Mouse (Mus musculus): ENCODE measurements around the gene Phf23.

The Phf23 gene

DNA sequence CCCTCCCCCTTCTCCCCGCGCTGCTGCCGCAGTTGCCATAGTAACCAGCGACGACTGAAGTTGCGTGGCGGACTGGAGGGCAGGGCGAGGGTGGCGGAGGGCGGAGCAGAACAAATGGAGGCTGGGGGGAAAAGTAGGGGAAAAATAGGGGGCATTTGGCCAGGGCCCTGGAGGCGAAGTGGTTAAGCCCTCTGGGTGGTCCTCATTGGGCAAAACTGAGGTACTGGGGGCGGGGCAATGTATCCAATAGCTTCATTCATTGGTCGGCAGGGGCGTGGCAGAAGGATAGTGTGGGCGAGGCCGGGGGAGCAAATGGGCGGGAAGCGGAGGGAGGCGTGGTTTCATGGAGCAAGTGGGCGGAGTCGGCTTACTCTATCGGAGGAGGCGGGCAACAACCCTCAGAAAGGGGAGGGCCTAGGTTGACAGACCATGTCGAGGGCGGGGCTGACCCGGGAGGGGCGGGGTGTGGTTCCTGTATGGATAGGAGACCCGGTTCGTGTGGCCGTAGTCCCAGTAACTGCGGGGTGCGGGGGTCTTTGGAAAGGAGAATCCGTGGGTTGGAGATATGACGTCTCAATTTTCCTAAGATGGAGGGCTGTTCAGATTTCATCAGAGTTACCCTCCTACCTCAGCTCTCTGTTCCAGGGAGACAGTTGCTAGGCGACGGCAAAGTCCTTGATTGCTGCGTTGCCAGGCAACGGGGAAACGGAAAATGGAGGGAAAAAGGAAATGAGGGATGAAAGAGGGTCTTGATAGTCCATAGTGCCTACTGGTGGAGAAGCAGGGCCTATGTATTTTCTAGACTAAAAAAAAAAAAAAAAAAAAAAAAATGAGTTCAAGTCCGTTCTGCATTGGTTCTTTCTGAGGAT lies 25.9 kb downstream of the Phf23 start:
- peak; percentile 99 for DNase-seq (ENCODE audit: low spot score in 2 of 2)

DNA sequence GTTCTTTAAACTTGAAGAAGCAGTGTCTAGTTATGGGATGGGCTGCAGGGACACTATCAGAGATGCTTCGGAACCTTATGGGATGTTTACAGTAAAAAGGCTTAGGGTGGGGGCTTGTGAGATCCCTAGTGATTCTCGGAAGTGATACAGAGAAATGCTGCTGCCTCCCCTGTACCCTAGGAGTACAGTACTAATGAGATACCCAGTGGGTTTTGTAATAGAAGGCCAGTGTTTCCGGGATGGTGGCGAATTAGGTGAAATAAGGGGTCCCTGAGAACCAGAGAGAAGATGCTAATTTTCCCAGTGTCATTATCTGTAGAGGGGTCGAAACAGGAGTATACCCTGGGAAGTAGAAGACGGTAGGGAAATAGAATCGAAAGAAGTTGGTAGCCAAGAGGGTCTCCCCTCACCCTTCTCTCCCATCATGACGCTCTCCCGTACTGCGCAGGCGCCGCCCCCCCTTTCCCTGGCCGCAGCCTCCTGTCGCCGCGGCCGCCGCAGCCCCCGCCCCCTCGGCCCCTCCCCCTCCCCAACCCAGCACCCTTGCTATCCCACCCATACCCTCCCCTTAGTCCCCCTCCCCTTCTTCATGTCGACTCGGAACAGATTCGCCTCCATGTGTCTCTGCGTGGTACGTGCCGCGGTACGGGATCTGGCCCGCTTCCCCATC lies 28.0 kb downstream of the Phf23 start:
- DNase-seq (ENCODE audit: low spot score in 2 of 2): peak in 1 of 2 experiments; percentile 69

DNA sequence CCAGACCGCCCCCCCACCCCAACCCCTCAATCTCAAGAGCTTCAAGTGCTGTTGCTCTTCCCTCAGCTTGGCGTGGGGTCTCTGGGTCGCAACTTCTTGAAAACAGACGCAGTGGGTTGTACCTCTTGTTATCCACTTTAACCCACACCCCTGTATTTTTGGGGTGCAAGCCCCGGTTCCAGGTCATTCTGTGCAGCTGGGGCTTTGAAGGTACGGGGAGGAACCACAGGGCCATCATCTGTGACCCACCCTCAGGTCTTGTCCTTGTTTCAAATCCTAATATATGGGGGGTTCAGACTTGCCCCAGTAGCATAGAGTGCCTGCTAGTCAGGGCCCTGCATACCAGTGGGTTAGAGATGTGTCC lies 28.6 kb downstream of the Phf23 start:
- no peak for DNase-seq (ENCODE audit: low spot score in 2 of 2)

DNA sequence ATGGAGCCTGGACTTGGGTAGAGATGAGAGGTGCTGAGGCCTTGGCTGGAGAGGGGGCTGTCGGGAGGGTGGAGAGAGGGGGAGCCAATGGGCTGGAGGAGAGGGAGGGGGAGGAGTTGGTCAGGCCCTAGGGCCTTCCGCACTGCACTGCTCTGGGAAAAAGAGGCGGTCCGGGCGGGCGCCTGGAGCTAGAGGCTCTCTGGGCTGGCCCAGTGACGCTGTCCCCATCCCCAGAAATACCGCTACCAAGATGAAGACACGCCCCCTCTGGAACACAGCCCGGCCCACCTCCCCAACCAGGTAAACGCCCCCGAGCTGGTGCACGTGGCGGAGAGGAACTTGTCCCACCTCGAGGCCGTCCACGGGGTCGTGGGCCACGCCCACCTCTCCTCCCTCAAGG lies 31.1 kb downstream of the Phf23 start:
- DNase-seq (ENCODE audit: low spot score in 2 of 2): peak; percentile 63 to 74

DNA sequence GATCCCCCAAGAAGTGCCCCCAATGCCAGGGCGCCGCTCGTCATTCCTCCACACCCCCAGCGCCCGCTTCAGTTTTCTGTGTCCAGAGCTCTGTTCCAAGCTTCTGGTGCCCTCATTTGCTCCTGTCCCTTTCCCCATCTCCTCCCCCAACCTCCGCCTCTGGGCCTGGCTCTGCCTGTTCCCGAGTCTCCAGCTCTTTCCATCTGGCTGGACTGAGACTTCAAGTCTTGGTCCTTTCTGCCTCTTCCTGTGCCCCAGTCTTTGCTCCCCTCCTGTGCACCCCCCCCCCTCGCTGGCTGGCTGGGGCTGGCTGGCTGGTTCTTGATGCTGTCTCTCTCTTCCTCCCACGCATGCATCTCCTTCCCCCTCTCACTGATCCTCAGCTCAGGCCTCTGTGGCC lies 31.8 kb downstream of the Phf23 start:
- DNase-seq (ENCODE audit: low spot score in 2 of 2): peak; percentile 63 to 72

DNA sequence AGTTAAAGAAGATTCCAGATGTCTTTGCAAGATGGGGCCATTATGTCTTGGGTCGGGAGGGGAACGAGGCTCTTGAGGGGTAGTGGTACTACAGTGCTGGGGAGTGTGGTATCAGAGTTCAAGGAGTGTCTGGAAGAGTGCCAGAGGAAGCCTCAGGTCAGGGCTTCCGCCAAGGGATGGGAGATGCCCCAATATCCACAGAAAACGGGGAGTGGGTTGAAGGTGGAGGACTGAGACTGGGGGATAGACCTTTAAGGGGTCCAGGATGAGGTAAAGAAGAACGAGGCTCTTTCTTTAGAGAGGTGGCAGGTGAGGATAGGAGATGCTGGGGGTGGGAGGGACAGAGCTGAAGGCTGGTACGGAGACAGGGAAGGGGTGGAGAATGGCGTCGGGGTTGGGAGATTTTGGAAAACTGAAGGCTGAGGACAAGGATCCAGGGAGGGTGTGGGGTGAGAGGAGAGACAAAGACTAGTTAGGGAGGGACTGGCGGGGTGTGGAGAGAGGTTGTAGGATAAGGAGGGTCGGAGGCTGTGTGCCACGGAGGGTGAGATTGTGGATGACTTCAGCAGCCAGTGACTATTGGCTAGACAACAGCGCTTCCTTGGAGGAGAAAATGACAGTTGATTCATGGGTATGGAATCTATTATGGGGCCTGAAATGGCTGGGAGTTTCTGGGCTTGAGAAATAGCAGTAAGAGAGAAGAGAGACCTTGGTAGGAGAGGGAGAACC lies 33.0 kb downstream of the Phf23 start:
- DNase-seq (ENCODE audit: low spot score in 2 of 2): no peak

DNA sequence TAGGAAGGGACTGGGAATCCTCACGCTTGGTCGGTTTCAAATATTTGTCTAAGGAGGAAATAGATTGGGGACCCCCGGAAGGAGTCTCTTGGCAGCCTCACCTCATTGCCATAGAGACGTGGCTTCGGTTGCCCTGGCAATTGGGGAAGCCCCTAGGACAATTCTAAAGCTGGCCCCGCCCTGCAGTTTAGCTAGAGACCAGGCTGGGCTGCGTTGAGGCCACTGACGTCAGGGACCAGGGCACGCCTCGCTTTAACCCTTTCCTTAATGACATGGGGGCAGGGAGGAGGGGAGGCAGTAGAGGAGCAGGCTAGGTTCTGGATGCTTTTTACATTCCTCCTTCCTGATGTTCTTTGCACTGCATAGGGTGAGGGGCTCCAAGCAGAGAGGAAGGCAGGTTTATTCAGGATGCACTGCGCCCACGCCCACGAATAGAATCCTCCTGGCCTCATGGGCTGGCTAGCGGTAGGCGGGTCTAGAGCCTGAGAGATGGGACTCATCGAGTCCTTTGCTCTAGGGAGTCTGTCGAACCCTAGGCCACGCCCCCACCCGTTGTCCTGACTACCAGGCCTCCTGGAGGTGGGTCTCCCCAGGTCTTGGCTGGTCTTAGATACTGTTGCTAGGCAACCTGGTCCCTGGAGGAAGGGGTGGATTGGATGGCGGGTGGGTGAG lies 33.7 kb downstream of the Phf23 start:
- DNase-seq (ENCODE audit: low spot score in 2 of 2): peak; percentile 95 to 98

DNA sequence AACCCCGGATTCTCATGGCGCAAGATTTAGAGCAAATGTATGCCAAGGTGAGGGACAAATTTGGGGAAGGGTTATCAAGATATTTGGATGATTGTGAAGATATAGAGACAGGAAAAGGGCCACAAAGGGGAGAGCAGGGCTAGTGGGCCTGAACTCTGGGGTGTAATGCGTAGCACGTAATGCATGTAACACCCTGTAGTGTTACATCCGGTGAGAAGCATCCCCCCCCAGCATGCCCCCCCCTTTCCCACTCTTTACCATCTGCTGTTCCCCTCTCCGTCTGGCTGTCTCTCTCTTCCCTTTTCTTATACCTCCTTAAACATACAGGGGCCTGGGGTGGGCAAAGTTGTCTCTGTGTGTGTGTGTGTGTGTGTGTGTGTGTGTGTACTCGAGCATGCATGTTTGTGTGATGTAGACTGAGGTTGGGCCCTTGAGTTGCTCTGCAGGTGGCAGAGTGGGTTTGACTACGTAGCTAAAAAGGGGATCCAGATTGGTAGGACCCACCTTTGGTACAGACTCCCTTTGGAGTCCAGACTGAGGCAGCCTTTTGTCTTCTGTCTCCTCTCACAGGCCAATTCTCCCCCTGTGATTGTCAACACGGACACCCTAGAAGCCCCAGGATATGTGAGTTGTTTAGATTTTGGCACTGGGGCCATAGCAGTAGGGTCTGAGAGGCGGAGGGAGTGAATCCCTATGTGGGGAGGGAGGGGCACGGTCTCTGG lies 34.4 kb downstream of the Phf23 start:
- DNase-seq (ENCODE audit: low spot score in 2 of 2): no peak

DNA sequence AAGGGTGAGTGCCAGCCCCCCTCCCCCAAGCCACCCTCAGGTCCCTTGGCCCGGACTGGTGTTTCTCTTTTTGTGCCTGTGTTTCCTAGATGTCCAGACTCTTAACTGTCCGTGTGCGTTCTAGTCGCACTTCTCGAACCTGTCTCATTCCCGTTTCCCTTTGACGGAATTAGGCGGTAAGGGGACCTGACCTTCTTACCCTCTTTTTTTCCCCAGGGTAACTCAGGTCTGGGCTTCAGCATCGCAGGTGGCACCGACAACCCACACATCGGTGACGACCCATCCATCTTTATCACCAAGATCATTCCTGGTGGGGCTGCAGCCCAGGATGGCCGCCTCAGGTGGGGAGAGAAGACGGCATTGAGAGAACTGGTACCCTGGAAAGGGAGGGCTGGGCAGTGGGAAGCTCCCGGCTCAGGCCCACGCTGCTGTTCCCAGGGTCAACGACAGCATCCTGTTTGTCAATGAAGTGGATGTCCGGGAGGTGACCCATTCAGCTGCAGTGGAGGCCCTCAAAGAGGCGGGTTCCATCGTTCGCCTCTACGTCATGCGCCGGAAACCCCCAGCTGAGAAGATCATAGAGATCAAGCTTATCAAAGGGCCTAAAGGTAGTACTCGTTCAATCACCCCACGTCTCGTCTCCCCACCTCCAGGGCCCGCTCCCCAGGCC lies 35.2 kb downstream of the Phf23 start:
- no peak for DNase-seq (ENCODE audit: low spot score in 2 of 2)

DNA sequence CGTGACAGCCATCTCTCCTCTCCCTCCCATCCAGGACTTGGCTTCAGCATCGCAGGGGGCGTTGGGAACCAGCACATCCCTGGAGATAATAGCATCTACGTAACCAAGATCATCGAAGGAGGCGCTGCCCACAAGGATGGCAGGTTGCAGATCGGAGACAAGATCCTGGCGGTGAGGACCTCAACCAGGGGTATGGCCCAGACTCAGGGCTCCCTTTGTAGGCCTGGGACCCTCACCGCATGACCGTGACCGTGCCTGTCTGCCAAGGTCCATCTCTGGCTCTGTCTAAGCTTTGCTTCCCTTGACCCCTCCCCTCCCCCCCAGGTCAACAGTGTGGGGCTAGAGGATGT lies 35.7 kb downstream of the Phf23 start:
- no peak for DNase-seq (ENCODE audit: low spot score in 2 of 2)

DNA sequence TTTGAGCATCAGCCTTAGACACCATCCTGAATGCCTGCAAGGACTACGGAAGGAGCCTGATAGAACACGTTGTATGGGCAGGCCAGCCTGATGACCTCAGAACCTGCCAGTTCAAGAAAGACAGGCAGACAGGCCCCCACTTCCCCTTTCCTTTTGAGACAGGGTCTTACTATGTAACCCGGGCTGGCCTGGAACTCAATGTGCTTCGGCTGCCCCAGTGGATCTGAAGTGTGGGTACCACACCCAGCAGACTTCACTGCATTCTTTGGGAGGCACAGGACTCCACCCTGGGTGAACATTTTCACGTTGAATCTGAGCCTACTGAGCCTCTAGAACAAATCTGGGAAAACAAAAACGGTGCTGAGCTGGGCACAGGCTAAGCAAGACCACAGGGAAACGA lies 42.6 kb downstream of the Phf23 start:
- no peak for DNase-seq (ENCODE audit: low spot score in 2 of 2)

DNA sequence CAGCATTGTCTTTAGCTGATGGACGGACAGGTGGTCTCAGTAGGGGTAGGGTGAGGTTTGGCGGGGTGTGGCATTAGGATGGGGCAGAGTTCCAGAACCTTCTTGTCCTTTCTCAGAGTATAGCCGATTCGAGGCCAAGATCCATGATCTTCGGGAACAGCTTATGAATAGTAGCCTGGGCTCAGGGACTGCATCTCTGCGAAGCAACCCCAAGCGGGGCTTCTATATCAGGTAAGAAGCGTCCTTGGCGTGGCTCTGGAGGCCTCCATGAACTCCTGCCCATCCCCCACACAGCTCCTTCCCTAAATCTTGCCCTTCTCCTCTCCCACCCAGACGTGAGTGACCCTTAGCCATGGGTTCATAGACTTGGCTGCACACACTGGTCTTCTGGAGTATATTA lies 44.1 kb downstream of the Phf23 start:
- no peak for DNase-seq (ENCODE audit: low spot score in 2 of 2)

DNA sequence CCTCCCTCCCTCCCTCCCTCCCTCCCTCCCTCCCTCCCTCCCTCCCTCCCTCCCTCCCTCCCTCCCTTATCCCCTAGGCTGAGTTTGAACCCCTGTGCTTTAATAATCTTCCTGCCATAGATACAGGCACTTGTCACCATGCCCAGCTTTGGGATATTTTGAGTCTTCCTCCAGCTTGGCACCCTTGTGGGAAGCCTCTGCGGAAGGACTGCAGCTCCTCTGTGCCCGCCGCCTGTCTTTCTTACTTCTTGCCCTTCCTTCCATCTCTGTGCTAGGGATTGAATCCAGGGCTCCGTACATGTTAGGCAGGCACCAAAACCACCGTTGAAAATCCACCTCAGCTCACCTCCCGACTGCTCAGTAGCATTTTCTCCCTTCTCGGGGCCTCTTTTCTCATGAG lies 44.6 kb downstream of the Phf23 start:
- DNase-seq (ENCODE audit: low spot score in 2 of 2): peak in 1 of 2 experiments; percentile 71

DNA sequence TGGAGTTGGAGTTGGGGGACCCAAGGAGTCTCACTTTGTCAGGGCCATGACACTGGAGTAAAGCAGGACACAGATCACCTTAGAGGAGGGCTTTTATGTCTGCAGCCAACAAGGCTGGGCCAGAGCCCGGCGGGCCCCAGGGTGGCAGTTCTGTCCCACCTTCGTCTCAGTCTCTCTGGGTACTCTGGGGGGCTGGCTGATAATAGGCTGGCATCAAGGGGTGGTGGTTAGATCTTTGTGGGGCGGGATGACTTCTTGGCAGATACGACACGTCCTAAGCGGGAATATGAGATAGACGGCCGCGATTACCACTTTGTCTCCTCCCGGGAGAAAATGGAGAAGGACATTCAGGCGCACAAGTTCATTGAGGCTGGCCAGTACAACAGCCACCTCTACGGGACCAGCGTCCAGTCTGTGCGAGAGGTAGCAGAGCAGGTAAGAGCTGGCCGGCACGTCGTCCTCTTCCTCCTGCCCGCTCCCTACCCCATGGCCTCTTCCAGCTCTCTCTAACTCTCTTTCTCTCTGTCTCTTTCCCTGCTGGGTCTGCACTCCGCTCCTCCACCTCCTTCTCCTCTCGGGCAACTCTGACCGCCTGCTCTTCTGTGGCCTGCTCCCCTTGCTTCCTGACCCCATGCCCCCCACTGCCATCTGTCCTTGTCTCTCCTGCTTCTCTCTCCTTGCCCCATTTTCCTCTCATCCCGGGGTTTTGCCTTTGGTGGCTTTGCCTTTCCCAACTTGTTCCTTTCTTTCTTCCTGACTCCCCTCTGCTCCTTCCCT lies 46.9 kb downstream of the Phf23 start:
- peak in 1 of 2 experiments; percentile 22 for DNase-seq (ENCODE audit: low spot score in 2 of 2)

DNA sequence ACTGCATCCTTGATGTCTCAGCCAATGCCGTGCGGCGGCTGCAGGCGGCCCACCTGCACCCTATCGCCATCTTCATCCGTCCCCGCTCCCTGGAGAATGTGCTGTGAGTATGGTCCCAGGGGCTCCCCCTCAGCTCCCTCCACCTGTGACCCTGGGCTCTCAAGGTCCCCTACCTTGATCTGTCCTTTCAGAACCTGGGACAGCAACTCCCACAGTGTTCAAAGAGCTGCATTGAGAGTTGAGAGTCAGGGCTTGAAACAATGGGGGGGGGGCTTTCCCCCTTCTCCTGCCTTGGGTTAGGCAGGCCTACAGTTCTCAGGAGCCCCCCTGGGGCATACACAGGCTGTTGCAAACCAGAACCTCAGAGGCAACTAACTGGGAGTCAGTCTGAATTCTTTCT lies 48.1 kb downstream of the Phf23 start:
- DNase-seq (ENCODE audit: low spot score in 2 of 2): peak in 1 of 2 experiments; percentile 24

DNA sequence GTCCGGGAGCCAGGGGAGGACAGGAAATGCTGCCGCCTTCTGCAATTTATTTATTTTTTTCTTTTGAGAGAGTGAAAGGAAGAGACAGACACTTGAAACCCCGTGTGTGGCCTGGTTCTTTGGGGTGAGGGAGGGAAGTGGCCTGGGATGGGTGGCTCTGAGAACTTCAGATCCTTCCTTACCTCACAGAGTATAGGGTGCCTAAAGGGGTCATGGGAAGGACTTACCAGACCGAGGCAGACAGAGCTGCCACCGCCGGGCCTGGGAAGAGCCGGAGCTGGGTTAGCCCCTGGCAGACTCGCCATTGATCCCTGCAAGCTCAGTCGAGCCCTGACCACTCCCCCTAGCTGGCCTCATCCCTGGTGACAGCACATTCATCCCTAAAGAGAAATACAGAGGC lies 49.9 kb downstream of the Phf23 start:
- DNase-seq (ENCODE audit: low spot score in 2 of 2): peak in 1 of 2 experiments; percentile 28

DNA sequence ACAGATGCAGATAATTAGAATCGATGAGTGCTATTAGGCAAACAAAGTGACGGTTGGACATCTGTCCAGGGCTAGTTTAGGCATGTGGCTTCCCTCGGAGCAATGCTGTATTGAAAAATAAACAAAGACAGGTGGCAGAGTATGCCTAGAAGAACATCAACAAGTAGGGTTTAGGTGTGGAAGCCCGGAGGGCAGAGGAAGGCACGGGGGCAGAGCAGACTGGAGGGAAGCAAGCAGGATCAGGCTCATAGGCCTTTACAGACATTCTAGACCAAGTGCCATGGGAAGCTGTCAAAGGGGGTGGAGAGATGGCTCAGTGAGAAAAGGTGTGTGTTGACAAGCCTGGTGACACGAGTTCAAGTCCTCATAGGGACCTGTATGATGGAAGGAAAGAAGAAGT lies 53.8 kb downstream of the Phf23 start:
- peak in 1 of 2 experiments; percentile 37 for DNase-seq (ENCODE audit: low spot score in 2 of 2)
